Mouse (Mus musculus) limb, embryonic 15.5 days (tissue): Measurements from ENCODE around the gene Nxf1. TPM values are rescaled to one million over a fixed set of nuclear protein-coding genes. Genes with fewer than 3 reads are reported as not detected.

Source experiments
- ATAC-seq: fragments of 200-750 bp; cut with Nextera tagmentation; 2 replicates; pipeline ENCODE4 v1.8.0; 2017; ENCODE audit warnings: low read depth, moderate TSS enrichment; ENCODE audit not compliant: insufficient number of reproducible peaks, low FRiP score, low TSS enrichment
- H3K27ac ChIP-seq: fragments of 300-500 bp; sonication (generic); 2 replicates; pipeline ENCODE4 v1.5.1; 2015; ENCODE audit warnings: moderate library complexity, mild to moderate bottlenecking, inconsistent platforms
- H3K27me3 ChIP-seq: fragments of 300-500 bp; sonication (generic); 2 replicates; pipeline ENCODE4 v1.6.1; 2015; ENCODE audit warnings: inconsistent platforms
- H3K36me3 ChIP-seq: fragments of 300-500 bp; sonication (generic); 2 replicates; pipeline ENCODE4 v1.6.1; 2015; ENCODE audit warnings: inconsistent platforms
- H3K4me1 ChIP-seq: fragments of 300-500 bp; sonication (generic); 2 replicates; pipeline ENCODE4 v1.6.1; 2015; ENCODE audit warnings: inconsistent platforms
- H3K4me2 ChIP-seq: fragments of 300-500 bp; sonication (generic); 2 replicates; pipeline ENCODE4 v1.6.1; 2015; ENCODE audit warnings: mild to moderate bottlenecking, inconsistent platforms
- H3K4me3 ChIP-seq: fragments of 300-500 bp; sonication (generic); 2 replicates; pipeline ENCODE4 v1.5.1; 2015; ENCODE audit warnings: mild to moderate bottlenecking, inconsistent platforms
- H3K9ac ChIP-seq: fragments of 300-500 bp; sonication (generic); 2 replicates; pipeline ENCODE4 v1.6.1; 2015; ENCODE audit warnings: inconsistent platforms
- H3K9me3 ChIP-seq: fragments of 300-500 bp; sonication (generic); 2 replicates; pipeline ENCODE4 v1.6.1; 2016; ENCODE audit warnings: inconsistent platforms
- WGBS: fragments of 180-500 bp; shearing (Covaris S2); methylation state at CpG from one replicate; pipeline ENCODE4 v1.1.7; 2015; 5-methylcytosine and 5-hydroxymethylcytosine counted together
- polyA plus RNA-seq: library from polyadenylated mRNA; unstranded; fragments of >200 nt; fragmentation: Nextera tagmentation; extraction: Ambion mirVana; gene quantifications from 2 replicates; pipeline ENCODE4 v1.2.1, GENCODE M21; 2015

Nxf1 gene
- polyA plus RNA-seq, 1 experiment from 2014 or later = 171 TPM

GRCm38 (mm10) chr19:8747368-8747767, 9.5 kb upstream of the Nxf1 start:
- WGBS = 78% methylated on average over 2 of the region's 2 CpGs

GRCm38 (mm10) chr19:8755652-8756051, 1.2 kb upstream of the Nxf1 start:
- Histone ChIP-seq H3K9me3 (no peaks in the 10 kb centered on the region), H3K27me3 (no peaks in the 10 kb centered on the region), H3K9ac (no peak overlapping the region), H3K4me2 (peak overlapping the region; percentile 54; the same call in 1 of the 2 replicates), H3K4me1 (peaks cover 19% of the 10 kb centered on the region), H3K27ac (peak overlapping the region; percentile 43; the same call in 1 of the 2 replicates), H3K36me3 (peaks cover 45% of the 10 kb centered on the region), H3K4me3 (peak overlapping the region; percentile 93; the same call in 1 of the 2 replicates)
- WGBS = 73% methylated on average over 3 of the region's 3 CpGs
- no peak for ATAC-seq

More at GRCm38 (mm10) chr19:8747368-8747767, 9.5 kb upstream of the Nxf1 start:
- H3K4me1 ChIP-seq = peaks cover 13% of the 10 kb centered on the region
- H3K27me3 ChIP-seq = no peaks in the 10 kb centered on the region
- ATAC-seq = no peak
- H3K9ac ChIP-seq = no peak overlapping the region
- no peak overlapping the region for H3K4me2 ChIP-seq
- no peaks in the 10 kb centered on the region for H3K9me3 ChIP-seq
- H3K36me3 ChIP-seq = peaks cover 96% of the 10 kb centered on the region
- no peak overlapping the region for H3K4me3 ChIP-seq
- no peak overlapping the region for H3K27ac ChIP-seq

- Histone ChIP-seq H3K27me3 (no peaks in the 10 kb centered on the region), H3K4me2 (peak overlapping the region; percentile 54), H3K27ac (peak overlapping the region; percentile 90), H3K36me3 (peaks cover 32% of the 10 kb centered on the region), H3K9ac (peak overlapping the region; percentile 88), H3K4me3 (peak overlapping the region; percentile 93), H3K9me3 (no peaks in the 10 kb centered on the region), H3K4me1 (peaks cover 19% of the 10 kb centered on the region)
- ATAC-seq = no peak
- 3% methylated on average over 14 of the region's 14 CpGs for WGBS
Measured at GRCm38 (mm10) chr19:8757471-8757998, 662 bp downstream of the Nxf1 start.

GRCm38 (mm10) chr19:8758899-8759298, 2.0 kb downstream of the Nxf1 start:
- WGBS = 93% methylated on average over 2 of the region's 2 CpGs
- Histone ChIP-seq H3K4me1 (peaks cover 19% of the 10 kb centered on the region), H3K27ac (no peak overlapping the region), H3K4me2 (no peak overlapping the region), H3K9me3 (no peaks in the 10 kb centered on the region), H3K9ac (no peak overlapping the region), H3K36me3 (peaks cover 35% of the 10 kb centered on the region), H3K27me3 (no peaks in the 10 kb centered on the region), H3K4me3 (no peak overlapping the region)
- ATAC-seq = no peak

GRCm38 (mm10) chr19:8760757-8761156, 3.9 kb downstream of the Nxf1 start:
- no peak overlapping the region for H3K27ac ChIP-seq
- no peaks in the 10 kb centered on the region for H3K9me3 ChIP-seq
- no peak overlapping the region for H3K9ac ChIP-seq
- no peaks in the 10 kb centered on the region for H3K27me3 ChIP-seq
- 87% methylated on average over 2 of the region's 2 CpGs for WGBS
- H3K4me1 ChIP-seq = peaks cover 8% of the 10 kb centered on the region
- peaks cover 37% of the 10 kb centered on the region for H3K36me3 ChIP-seq
- no peak overlapping the region for H3K4me3 ChIP-seq
- ATAC-seq = no peak
- H3K4me2 ChIP-seq = no peak overlapping the region

- Histone ChIP-seq H3K4me3 (no peak overlapping the region), H3K4me2 (no peak overlapping the region), H3K27ac (no peak overlapping the region), H3K36me3 (peaks cover 62% of the 10 kb centered on the region), H3K4me1 (peaks cover 1% of the 10 kb centered on the region; the same call in 1 of the 2 replicates), H3K9ac (no peak overlapping the region), H3K9me3 (no peaks in the 10 kb centered on the region), H3K27me3 (no peaks in the 10 kb centered on the region)
- 91% methylated on average over 4 of the region's 4 CpGs for WGBS
- ATAC-seq = no peak
Measured at GRCm38 (mm10) chr19:8763276-8763675, 6.4 kb downstream of the Nxf1 start.

- no peaks in the 10 kb centered on the region for H3K27me3 ChIP-seq
- H3K4me3 ChIP-seq = no peak overlapping the region
- H3K4me1 ChIP-seq = peaks cover 4% of the 10 kb centered on the region; the same call in 1 of the 2 replicates
- no peak overlapping the region for H3K27ac ChIP-seq
- H3K9ac ChIP-seq = no peak overlapping the region
- no peak overlapping the region for H3K4me2 ChIP-seq
- WGBS = 96% methylated on average over 9 of the region's 9 CpGs
- no peak for ATAC-seq
- H3K36me3 ChIP-seq = peaks cover 85% of the 10 kb centered on the region
- no peaks in the 10 kb centered on the region for H3K9me3 ChIP-seq
Measured at GRCm38 (mm10) chr19:8765562-8765961, 8.7 kb downstream of the Nxf1 start.

GRCm38 (mm10) chr19:8770567-8771270, 13.8 kb downstream of the Nxf1 start, which contains the start of gene Tmem223:
TSS of gene Tmem223 (plus strand) at chr19:8770996.
- Histone ChIP-seq H3K27me3 (no peaks in the 10 kb centered on the region), H3K36me3 (peaks cover 67% of the 10 kb centered on the region), H3K9me3 (no peaks in the 10 kb centered on the region), H3K9ac (peak within 1 kb of the TSS; percentile 83), H3K4me2 (peak within 1 kb of the TSS; percentile 45), H3K27ac (peak within 1 kb of the TSS; percentile 92), H3K4me1 (peaks cover 28% of the 10 kb centered on the region), H3K4me3 (peak within 1 kb of the TSS; percentile 65)
- 20% methylated on average over 29 of the region's 29 CpGs for WGBS
- no peak for ATAC-seq

- no peak overlapping the region for H3K9ac ChIP-seq
- H3K4me3 ChIP-seq = peak overlapping the region; percentile 75
- peaks cover 49% of the 10 kb centered on the region for H3K36me3 ChIP-seq
Measured at GRCm38 (mm10) chr19:8772996-8773395, 16.1 kb downstream of the Nxf1 start.

GRCm38 (mm10) chr19:8773409-8773808, 16.5 kb downstream of the Nxf1 start:
- Histone ChIP-seq H3K4me3 (peak overlapping the region; percentile 75), H3K4me1 (peaks cover 28% of the 10 kb centered on the region), H3K27ac (peak overlapping the region; percentile 99), H3K27me3 (no peaks in the 10 kb centered on the region), H3K4me2 (peak overlapping the region; percentile 88), H3K36me3 (peaks cover 47% of the 10 kb centered on the region), H3K9ac (peak overlapping the region; percentile 91), H3K9me3 (no peaks in the 10 kb centered on the region)
- no peak for ATAC-seq
- 51% methylated on average over 6 of the region's 6 CpGs for WGBS

More at GRCm38 (mm10) chr19:8772996-8773395, 16.1 kb downstream of the Nxf1 start:
- Histone ChIP-seq H3K27ac (peak overlapping the region; percentile 33), H3K27me3 (no peaks in the 10 kb centered on the region), H3K4me2 (peak overlapping the region; percentile 88), H3K4me1 (peaks cover 28% of the 10 kb centered on the region), H3K9me3 (no peaks in the 10 kb centered on the region)
- 82% methylated on average over 5 of the region's 5 CpGs for WGBS
- no peak for ATAC-seq

GRCm38 (mm10) chr19:8774086-8774835, 17.4 kb downstream of the Nxf1 start, which contains the start of gene Tmem179b:
TSS of gene Tmem179b (minus strand) at chr19:8774467.
- Histone ChIP-seq H3K4me2 (peak within 1 kb of the TSS; percentile 88), H3K9ac (peak within 1 kb of the TSS; percentile 91), H3K36me3 (peaks cover 42% of the 10 kb centered on the region), H3K27me3 (no peaks in the 10 kb centered on the region), H3K9me3 (no peaks in the 10 kb centered on the region), H3K27ac (peak within 1 kb of the TSS; percentile 99), H3K4me1 (peaks cover 28% of the 10 kb centered on the region), H3K4me3 (peak within 1 kb of the TSS; percentile 75)
- ATAC-seq = peak; percentile 91
- under 1% methylated on average over 67 of the region's 68 CpGs for WGBS
